Mouse (Mus musculus): ENCODE measurements around the gene Rsu1. TPM values are rescaled to one million over a fixed set of nuclear protein-coding genes. Genes with fewer than 3 reads are reported as not detected.
"Not testable (repeated sequence)": the region's sequence is repeated elsewhere in the genome, so short reads cannot be mapped to it uniquely, and the experiment has no call there.

The Rsu1 gene
- polyA plus RNA-seq, 1 experiment from 2014 or later: 59.0 TPM

DNA sequence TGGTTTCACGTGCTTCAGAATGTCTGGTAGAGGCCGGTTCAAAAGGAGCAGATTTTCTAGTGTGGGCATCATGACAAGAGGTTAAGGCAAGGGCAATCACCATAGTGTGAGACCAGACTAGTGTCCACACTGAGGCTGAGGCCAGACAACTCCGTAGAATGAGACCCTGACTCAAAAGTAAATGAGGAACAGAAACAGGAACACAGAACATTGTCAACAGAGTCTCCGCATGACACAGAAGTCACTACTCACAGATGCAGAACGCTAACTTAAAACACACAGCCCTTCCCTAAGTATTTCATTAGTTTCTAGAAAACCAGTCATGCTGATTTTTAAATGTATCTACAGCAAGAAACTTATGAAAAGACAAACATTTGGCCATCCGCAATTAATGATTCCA lies 53.1 kb downstream of the Rsu1 start:
- no peaks in the 10 kb centered on the region for H3K27me3 ChIP-seq (replicated peaks)
- no peaks in the 10 kb centered on the region for H3K9me3 ChIP-seq
- no peak overlapping the region for H3K4me3 ChIP-seq
- no peaks in the 10 kb centered on the region for H3K4me1 ChIP-seq
- no peak for ATAC-seq (replicated peaks)
- H3K9ac ChIP-seq: no peak overlapping the region
- H3K27ac ChIP-seq: no peak overlapping the region
- H3K4me2 ChIP-seq: no peak overlapping the region
- WGBS: 83% methylated on average over 6 of the region's 6 CpGs
- no peaks in the 10 kb centered on the region for H3K36me3 ChIP-seq (replicated peaks)

DNA sequence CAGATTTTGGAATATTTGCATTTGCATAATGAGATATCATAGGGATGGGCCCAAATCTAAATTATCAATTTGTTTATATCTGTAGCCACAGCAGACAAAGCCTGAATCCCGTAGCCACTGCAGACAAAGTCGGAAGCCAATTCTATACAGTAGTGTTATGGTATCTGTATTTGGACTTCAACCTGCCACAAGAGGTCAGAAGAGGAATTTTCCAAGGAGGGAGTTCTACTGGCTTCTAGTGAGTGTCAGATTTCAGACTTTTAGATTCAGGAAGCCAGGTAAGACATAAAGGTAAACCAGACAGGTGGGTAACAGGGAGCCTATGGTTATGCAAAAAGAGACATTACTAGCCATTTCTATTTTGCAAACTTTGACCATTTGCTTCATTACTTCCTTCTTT lies 64.4 kb downstream of the Rsu1 start:
- ATAC-seq (replicated peaks): no peak
- Histone ChIP-seq H3K27me3 (replicated peaks) (no peaks in the 10 kb centered on the region), H3K27ac (no peak overlapping the region), H3K4me2 (no peak overlapping the region), H3K9ac (no peak overlapping the region), H3K4me3 (no peak overlapping the region), H3K36me3 (replicated peaks) (no peaks in the 10 kb centered on the region), H3K9me3 (no peaks in the 10 kb centered on the region), H3K4me1 (no peaks in the 10 kb centered on the region)
- WGBS: 95% methylated on average over 2 of the region's 2 CpGs

DNA sequence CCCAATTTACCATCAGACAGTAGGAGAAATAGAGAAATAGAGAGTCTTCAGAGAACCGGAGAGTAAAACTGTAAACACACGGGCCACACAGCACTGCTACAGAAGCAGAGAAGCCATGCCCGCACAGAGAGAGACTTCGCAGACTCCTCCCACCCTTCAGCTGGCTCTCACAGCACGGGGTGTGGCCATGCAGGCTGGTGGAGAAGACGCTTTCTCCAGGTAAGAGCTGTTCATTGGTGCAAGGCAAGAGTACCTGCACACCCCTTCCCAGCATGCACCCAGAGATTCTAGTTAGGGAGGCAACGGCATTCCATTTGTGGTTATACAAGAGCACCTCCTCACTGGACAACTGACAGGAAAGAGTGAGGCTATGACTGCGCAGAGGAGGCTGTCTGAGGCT lies 64.8 kb downstream of the Rsu1 start:
- Histone ChIP-seq H3K27me3 (replicated peaks) (no peaks in the 10 kb centered on the region), H3K4me2 (no peak overlapping the region), H3K4me1 (no peaks in the 10 kb centered on the region), H3K9ac (no peak overlapping the region), H3K36me3 (replicated peaks) (no peaks in the 10 kb centered on the region), H3K4me3 (no peak overlapping the region), H3K9me3 (no peaks in the 10 kb centered on the region), H3K27ac (no peak overlapping the region)
- 70% methylated on average over 8 of the region's 8 CpGs for WGBS
- ATAC-seq (replicated peaks): no peak

DNA sequence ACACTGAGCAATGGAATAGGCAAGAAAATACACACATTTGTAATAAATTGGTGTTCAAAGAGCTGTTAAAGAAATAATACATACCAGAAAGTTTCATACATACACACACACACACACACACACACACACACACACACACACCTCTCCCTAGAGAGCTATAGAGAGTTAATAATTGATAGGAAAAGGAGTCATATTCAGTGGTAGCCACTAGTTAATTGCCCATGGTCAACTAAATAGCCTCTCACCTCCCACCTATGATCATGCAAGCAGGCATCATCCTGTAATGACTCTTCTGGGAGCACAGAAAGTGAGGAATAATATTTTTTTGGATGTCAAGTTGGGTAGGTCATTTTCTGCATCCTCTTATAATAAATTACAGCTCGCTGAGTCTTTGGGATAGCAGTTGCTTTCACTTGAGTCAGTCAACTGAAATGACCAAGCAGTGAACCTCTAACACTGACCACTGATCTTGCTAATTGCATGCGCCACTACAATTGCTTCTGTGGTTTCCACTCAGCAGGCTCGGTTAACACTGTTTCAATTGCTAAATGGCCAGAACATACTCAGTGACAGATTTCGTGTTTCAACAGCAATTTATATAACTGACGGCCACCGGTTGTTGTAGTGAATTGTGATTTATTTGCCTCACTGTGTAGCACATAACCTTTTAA lies 68.3 kb downstream of the Rsu1 start:
- Histone ChIP-seq H3K4me2 (no peak overlapping the region), H3K9ac (no peak overlapping the region), H3K36me3 (replicated peaks) (no peaks in the 10 kb centered on the region), H3K27ac (no peak overlapping the region), H3K9me3 (no peaks in the 10 kb centered on the region), H3K27me3 (replicated peaks) (no peaks in the 10 kb centered on the region), H3K4me3 (no peak overlapping the region), H3K4me1 (no peaks in the 10 kb centered on the region)
- 66% methylated on average over 6 of the region's 6 CpGs for WGBS
- no peak for ATAC-seq (replicated peaks)

DNA sequence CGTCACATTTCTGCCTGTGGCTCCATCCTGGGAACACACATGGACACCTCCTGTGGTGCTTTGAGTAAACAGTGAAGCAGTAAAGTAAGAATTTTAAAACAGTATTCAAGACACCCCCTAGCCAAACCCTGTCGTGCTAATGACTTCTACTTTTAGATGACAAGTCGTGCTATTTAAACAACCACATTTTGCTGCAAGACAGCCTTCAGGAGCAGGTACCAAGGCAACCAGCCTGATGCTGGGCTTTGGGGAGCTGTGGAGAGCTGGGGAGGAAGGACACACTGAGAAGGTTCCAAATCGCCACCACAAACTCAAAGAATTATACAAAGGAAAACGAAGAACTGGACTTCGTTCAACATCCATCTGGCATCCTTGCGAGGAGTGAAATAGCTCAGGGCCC lies 71.5 kb downstream of the Rsu1 start:
- ATAC-seq (replicated peaks): no peak
- 84% methylated on average over 7 of the region's 7 CpGs for WGBS
- H3K4me2 ChIP-seq: no peak overlapping the region
- H3K36me3 ChIP-seq (replicated peaks): no peaks in the 10 kb centered on the region
- no peaks in the 10 kb centered on the region for H3K4me1 ChIP-seq
- H3K4me3 ChIP-seq: no peak overlapping the region
- no peaks in the 10 kb centered on the region for H3K9me3 ChIP-seq
- no peak overlapping the region for H3K9ac ChIP-seq
- H3K27me3 ChIP-seq (replicated peaks): no peaks in the 10 kb centered on the region
- no peak overlapping the region for H3K27ac ChIP-seq

DNA sequence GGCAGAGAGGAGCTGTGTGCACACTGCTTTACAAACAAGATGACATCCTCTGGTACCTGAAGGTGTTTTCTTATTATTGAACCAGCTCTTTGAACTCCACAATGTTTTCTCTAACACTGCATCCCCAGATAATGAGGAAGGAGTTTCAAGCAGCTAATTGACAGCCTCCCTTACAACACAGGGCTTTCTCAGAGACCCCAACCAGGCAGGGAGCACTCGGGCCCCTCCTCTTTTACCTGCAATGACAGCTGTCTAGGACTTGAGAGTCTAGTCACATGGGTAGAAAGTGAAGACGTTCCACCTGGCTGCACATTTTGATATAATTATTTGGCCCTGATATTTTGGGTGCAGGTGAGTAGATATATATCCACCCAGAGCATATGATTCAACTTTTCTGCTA lies 72.2 kb downstream of the Rsu1 start:
- peak; percentile 69; the same call in 1 of the 2 replicates for ATAC-seq (replicated peaks)
- no peak overlapping the region for H3K27ac ChIP-seq
- H3K4me3 ChIP-seq: no peak overlapping the region
- H3K27me3 ChIP-seq (replicated peaks): no peaks in the 10 kb centered on the region
- no peaks in the 10 kb centered on the region for H3K4me1 ChIP-seq
- WGBS: 72% methylated on average over 2 of the region's 2 CpGs
- no peaks in the 10 kb centered on the region for H3K36me3 ChIP-seq (replicated peaks)
- H3K9me3 ChIP-seq: no peaks in the 10 kb centered on the region
- H3K4me2 ChIP-seq: no peak overlapping the region
- no peak overlapping the region for H3K9ac ChIP-seq

DNA sequence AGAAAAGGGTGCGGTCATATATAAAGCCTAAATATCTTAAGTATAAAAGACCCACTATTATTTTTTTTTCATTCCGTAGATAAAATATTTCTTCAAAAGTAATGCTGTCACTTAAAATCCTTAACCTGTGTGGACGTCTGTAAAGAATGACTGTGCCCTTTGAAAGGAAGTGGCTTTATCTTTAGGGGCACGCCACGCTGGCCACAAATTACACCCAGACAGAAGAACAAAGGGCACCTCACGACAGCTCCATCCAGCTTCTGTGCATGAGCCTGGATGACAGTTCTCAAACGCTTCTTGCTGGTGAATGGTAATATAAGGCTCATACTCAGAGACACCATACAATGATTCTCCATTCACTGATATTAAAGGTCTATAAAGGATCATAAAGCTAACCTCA lies 75.7 kb downstream of the Rsu1 start:
- Histone ChIP-seq H3K4me2 (no peak overlapping the region), H3K27me3 (replicated peaks) (no peaks in the 10 kb centered on the region), H3K4me1 (no peaks in the 10 kb centered on the region), H3K27ac (no peak overlapping the region), H3K36me3 (replicated peaks) (no peaks in the 10 kb centered on the region), H3K9ac (no peak overlapping the region), H3K4me3 (no peak overlapping the region), H3K9me3 (no peaks in the 10 kb centered on the region)
- no peak for ATAC-seq (replicated peaks)
- WGBS: 57% methylated on average over 7 of the region's 7 CpGs

DNA sequence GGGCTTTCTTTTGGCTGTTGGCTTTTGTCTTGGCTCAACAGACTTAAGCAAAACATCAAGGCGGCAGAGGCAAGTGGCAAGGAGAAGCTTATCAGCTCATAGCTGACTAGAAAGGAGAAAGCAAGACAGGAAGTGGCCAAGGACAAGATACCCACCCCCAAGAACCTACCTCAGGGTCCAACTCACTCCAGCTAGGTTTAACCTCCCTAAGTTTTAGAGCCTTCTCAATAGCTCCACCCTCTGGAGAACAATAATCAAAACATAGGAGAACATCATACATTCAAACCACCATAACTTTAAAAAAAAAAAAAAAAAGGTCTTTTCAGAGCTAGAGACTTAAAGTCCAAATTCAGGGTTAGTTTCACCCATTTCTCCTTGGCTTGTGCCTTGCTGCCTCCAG lies 79.1 kb downstream of the Rsu1 start:
- no peak for ATAC-seq (replicated peaks)
- Histone ChIP-seq H3K36me3 (replicated peaks) (no peaks in the 10 kb centered on the region), H3K27me3 (replicated peaks) (no peaks in the 10 kb centered on the region), H3K9ac (no peak overlapping the region), H3K4me2 (no peak overlapping the region), H3K4me3 (no peak overlapping the region), H3K9me3 (no peaks in the 10 kb centered on the region), H3K27ac (no peak overlapping the region), H3K4me1 (no peaks in the 10 kb centered on the region)
- 90% methylated on average over 1 of the region's 1 CpGs for WGBS

DNA sequence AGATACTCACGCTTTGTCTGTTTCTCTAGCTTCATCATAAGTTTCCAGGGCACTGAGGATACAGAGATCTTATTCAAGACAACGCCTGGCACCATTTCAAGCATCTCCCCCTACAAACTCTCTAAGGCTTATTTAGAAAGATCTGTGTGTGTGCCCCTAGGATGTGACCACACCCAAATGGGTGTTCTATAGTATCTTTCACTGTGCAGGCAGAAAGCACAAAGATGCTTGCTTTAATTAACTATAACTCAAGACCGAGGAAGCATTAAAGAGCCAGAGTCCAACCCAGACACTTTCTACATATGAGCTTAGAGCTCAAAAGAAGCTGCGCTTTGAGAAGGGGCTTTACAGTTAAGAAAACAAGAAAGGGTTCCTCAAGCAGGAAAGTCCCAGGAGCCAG lies 80.4 kb downstream of the Rsu1 start:
- Histone ChIP-seq H3K27me3 (replicated peaks) (no peaks in the 10 kb centered on the region), H3K9me3 (no peaks in the 10 kb centered on the region), H3K4me2 (no peak overlapping the region), H3K9ac (no peak overlapping the region), H3K4me1 (no peaks in the 10 kb centered on the region), H3K36me3 (replicated peaks) (no peaks in the 10 kb centered on the region), H3K4me3 (no peak overlapping the region), H3K27ac (no peak overlapping the region)
- WGBS: 91% methylated on average over 4 of the region's 4 CpGs
- no peak for ATAC-seq (replicated peaks)

DNA sequence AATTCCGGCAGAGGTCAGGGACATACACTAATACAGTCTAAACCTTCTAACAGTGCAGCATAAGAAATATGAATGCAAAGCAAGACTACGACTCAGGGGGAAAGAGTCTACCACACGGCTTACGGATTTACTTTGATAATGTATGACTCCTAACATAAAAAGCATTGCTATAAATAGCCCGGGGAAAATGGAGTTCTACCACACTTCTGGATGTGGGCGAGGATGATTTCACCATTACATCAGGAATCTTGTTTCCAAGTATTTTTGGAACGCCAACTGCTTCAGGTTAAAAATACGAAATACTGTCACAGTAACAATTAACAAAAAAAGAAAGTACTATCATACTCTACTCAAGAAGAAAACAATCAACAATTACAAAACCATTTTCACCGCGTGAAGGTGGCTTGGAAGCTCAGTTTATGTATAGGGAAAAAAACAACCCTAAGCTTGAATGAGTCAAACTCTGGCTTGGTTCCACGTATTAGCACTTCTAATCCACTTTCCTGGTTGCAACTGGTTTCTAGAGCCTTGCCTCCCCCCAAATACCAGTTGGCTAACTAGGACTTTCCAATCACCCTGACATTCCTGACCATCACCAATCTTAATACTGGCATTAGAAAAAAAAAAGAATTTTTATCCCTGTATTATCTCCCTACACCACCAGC lies 82.3 kb downstream of the Rsu1 start:
- no peaks in the 10 kb centered on the region for H3K4me1 ChIP-seq
- no peak overlapping the region for H3K9ac ChIP-seq
- no peak overlapping the region for H3K4me3 ChIP-seq
- no peaks in the 10 kb centered on the region for H3K36me3 ChIP-seq (replicated peaks)
- H3K4me2 ChIP-seq: no peak overlapping the region
- 90% methylated on average over 11 of the region's 11 CpGs for WGBS
- no peaks in the 10 kb centered on the region for H3K9me3 ChIP-seq
- no peaks in the 10 kb centered on the region for H3K27me3 ChIP-seq (replicated peaks)
- ATAC-seq (replicated peaks): no peak
- H3K27ac ChIP-seq: no peak overlapping the region

DNA sequence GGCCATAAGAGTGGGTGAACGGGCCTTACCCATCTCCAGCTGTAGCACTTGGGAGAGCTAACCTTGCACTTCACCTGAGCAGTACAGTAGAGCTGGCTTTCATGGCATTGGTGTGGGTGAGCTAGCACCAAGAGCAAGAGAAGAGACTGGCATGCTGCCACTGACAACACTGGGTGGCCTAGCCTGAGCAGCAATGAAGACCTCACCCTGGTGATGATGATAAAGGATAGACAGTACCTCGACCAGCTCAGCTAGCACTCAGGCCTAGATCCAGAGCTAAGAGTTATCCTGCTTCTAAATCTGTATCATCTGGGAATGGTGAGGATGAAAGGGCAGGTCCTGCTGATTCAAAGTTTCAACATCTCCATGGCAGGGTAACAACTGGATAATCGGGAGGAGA lies 88.1 kb downstream of the Rsu1 start:
- Histone ChIP-seq H3K4me1 (peaks cover 3% of the 10 kb centered on the region; the same call in 1 of the 2 replicates), H3K9me3 (no peaks in the 10 kb centered on the region), H3K9ac (no peak overlapping the region), H3K36me3 (replicated peaks) (no peaks in the 10 kb centered on the region), H3K4me3 (no peak overlapping the region), H3K27ac (no peak overlapping the region), H3K27me3 (replicated peaks) (no peaks in the 10 kb centered on the region), H3K4me2 (no peak overlapping the region)
- ATAC-seq (replicated peaks): 0 out of 2 replicates have a peak, but pooled peaks have one; percentile 42
- WGBS: 89% methylated on average over 3 of the region's 3 CpGs

DNA sequence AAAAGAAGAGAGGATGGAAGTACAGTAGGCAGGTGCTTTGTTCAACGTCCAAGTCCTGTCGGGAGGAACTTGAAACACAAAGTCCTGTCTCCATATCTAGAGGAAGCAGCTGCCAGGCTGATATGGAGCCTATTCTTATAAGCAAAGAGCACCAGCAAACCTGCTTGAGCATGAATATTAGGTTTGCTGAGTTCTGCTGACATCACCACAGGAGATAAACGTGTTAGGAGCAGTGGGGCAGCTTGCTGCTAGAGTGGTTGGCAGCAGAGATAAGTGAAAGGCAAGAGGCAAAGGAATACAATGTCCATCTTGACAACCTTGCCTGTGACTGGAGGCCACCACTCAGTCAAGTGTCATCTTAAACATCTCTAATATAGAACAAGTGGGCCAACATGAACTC lies 89.3 kb downstream of the Rsu1 start:
- H3K4me1 ChIP-seq: peaks cover 13% of the 10 kb centered on the region
- H3K27me3 ChIP-seq (replicated peaks); H3K27ac ChIP-seq; H3K36me3 ChIP-seq (replicated peaks); H3K4me3 ChIP-seq; ATAC-seq (replicated peaks); H3K4me2 ChIP-seq; H3K9ac ChIP-seq; H3K9me3 ChIP-seq: not testable (repeated sequence)
- no CpG with 5 or more reads among the region's 3 CpGs for WGBS
